Mouse (Mus musculus) right cerebral cortex, postnatal 25 days (tissue): Measurements from ENCODE around the gene Arf3.
"Not testable (repeated sequence)": the region's sequence is repeated elsewhere in the genome, so short reads cannot be mapped to it uniquely, and the experiment has no call there.

Source experiments
- DNase-seq: peaks from one replicate; pipeline ENCODE4 v3.0.0; 2022

Arf3 gene

DNA sequence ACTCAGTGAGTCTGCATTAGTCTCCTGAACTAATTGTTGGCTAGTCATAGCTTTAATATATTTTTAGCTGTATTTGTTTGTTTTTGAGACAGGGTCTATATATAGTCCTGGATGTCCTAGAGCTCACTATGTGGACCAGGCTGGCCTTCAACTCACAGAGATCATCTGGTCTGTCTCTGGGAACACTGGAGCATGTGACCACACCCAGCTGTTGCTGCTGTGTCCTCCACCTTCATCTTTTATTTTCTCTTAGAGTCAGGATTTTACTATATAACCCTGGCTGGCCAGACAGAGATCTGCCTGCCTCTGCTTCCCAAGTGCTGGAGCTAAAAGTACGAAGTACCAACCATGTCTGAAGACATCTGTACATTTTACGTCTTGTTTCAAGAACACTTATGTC lies 13.9 kb downstream of the Arf3 start:
- DNase-seq = no peak

DNA sequence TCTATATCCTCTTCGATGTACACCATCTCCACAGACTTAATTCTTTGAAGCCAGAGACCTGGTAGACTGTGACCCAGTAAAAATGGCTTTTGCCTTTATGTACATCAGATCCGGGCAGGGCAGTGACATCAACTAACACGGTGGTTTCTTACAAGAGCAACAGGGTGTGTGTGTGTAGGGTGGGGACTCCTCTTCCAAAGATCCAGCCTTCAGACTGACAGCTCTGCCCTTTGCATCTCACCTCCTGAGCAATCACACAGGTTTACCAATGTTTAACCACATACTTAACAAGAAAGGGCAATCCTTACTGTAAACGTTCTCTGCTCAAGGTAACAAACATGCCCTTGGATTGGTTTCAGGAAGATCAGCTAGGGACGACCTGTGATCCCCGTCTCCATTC lies 15.7 kb downstream of the Arf3 start:
- DNase-seq = no peak

- DNase-seq = no peak
Observed at GRCm38 (mm10) chr15:98746344-98746965, 16.6 kb downstream of the Arf3 start.

DNA sequence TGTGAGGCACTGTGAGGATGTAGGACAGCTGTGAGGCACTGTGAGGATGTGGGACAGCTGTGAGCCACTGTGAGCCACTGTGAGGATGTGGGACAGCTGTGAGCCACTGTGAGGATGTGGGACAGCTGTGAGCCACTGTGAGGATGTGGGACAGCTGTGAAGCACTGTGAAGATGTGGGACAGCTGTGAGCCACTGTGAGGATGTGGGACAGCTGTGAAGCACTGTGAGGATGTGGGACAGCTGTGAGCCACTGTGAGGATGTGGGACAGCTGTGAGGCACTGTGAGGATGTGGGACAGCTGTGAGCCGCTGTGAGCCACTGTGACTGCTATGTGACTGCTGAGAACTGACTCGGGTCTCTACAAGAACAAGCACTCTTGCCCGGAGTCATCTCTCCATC lies 19.2 kb downstream of the Arf3 start:
- DNase-seq = not testable (repeated sequence)

DNA sequence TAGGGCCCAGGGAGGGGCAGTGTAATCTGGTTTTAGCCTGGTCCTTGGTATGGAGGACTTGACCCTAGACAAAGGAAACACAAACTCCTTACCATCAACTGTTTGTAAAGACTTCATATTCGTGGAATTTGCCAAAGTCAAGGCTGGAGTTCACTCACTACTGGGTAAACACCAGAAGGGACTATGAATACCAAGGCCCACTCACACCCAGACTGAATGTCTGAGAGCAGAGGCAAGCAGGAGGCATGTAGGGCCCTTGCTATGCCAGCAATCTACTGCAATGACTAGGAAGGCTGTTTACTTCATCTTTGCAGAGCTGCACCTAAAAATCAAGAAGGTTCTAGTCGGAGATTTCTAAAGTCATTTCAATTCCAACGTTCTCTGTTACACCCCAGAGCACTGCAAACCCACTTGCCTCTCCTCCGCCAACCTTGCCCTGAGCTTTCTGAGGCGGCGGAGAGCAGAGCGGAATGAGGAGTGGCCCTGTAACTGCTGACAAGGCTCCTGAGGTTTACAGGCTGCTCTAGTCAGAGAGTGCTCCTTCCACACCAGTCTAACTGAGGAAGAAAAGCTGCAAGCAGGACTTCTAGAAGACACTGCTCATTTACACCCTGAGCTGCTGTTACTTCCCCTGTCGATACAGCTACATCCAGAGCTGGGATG lies 20.1 kb downstream of the Arf3 start:
- DNase-seq = no peak

GRCm38 (mm10) chr15:98740219-98740618 lies 22.8 kb downstream of the Arf3 start:
- no peak for DNase-seq

- DNase-seq = no peak
Observed at GRCm38 (mm10) chr15:98738796-98739195, 24.2 kb downstream of the Arf3 start.

DNA sequence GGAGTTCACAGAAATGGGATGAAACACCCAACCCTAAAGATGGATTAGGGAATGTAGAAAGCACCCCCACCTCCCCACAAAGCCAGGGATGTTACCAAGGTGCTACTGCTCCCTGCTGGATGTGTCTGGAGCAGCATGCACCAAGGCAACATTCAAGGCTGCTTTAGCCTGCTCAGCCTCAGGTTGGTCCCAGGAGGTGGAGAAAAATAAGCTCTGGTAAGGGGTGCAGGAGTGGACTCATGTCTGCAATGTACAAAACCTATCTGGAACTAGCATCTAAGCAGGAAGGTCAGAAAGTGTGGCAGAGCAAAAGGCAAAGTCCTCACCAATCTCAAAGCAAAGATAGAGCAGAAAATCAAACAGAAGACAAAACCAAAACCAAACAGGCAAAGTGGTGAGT lies 25.1 kb downstream of the Arf3 start:
- no peak for DNase-seq

- no peak for DNase-seq
Observed at GRCm38 (mm10) chr15:98736521-98736920, 26.5 kb downstream of the Arf3 start.

DNA sequence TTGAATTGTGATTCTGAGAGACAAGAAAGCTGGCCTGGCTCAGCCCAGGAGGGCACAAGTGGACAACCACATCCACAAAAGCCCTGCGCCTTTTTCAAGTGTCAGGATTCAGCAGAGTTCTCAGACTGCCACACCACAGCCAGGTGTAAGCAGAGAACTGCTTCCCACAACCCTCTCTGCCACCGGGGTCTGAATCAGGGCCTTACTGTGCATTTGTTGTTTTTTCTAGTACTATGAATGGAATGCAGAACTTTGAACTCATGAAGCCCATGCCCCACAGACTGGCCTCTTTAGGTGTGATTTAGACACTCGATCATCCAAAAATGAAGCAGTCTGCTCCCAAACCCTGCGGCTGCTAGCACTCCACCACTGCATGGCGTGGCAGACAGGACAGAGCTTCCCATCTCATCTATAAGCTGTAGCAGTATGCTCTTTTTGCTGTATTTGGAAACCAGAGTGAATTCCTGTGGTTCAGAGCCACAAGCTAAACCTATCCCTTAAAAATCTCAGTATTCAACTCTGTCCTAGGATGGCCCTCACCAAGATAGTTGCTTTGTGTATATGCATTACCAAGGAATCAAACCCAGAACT lies 28.9 kb downstream of the Arf3 start:
- no peak for DNase-seq

DNA sequence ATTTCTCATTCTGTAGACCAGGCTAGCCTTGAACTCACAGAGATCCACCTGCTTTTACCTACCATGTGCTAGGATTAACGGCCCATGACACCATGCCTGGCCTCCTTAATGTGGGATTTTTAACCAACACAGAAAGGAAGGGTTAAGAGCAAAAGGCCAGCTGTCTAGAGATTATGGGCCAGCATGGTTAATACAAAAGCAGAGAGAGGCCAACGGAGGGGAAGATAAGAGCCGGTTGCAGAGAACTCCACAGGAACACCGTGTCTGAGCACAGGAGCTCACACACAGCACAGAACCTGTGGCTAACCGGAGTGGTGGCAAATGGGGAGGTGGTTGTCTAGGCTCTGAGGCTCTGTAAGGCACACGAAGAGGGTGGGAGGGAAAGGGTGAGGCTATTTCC lies 29.6 kb downstream of the Arf3 start:
- DNase-seq = no peak

- no peak for DNase-seq
Observed at GRCm38 (mm10) chr15:98732006-98732531, 30.9 kb downstream of the Arf3 start.

DNA sequence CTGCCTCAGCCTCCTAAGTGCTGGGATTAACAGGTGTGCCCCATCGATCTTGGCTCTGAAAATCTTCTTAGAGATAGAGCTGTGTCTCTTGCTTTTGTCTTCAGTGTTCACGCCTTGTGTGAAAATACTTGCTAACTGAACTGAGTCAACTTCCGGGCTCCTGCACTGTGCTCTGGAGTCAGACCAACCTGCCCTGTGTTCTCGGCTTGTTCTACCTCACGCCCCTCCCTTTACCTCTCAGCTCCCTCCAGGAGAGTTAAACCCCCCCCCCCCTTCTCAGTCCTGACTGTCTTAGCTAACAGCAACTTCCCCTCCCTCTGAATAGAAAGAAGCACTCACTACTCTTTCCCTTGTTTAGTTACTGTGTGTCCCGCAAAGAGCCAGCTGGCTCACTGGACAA lies 32.2 kb downstream of the Arf3 start:
- no peak for DNase-seq

DNA sequence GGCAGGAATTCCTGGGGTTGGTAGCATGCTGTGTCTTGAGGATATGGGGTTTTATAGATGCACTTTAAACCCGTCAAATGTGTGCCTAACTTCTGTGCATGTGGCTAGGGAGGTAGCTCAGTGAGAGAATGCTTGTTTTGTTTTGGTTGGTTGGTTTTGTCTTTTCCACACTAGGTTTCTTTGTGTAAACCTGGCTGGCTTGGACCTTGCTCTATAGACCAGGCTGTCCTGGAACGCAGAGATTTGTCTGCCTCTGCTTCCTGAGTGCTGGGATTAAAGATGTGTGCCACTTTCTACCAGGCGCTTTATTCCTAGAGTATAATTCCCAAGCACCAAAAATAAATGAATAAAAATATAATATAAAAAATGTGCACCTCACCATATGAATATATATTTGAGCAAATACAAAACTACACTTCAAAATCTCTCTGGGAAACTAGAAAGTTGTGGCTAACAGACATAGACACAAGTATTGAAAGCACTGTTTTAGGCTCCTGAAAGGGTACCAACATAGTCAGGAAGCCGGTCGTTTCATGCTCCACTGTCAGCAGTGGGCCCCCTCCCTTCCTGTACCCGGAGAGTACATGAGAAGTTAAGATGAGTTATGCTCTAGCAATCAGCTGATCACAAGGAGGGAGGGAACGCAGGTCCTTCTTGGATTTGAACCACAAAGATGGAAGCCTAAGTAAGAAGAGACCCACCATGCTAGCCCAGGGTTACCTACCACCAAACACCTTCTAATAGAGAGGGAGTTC lies 33.0 kb downstream of the Arf3 start:
- no peak for DNase-seq

DNA sequence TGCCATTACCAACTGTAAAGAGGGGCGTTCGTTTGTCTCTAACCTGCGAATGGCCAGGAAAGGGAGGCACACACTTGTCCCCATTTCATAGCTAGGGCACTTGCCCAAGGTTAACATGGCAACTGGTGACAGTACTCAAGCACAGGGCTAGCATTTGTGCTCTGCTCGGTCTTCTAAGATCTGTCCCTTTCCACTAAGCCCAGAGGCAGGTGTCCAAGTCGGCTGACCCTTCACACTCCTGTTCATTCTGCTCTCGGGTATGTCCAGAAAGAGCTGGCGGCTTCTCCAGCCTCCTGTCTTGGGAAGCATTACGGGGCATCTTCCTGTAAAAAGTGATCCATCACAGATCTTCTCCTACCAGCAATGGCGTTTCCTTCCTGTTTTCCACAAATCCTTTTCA lies 34.6 kb downstream of the Arf3 start:
- no peak for DNase-seq

DNA sequence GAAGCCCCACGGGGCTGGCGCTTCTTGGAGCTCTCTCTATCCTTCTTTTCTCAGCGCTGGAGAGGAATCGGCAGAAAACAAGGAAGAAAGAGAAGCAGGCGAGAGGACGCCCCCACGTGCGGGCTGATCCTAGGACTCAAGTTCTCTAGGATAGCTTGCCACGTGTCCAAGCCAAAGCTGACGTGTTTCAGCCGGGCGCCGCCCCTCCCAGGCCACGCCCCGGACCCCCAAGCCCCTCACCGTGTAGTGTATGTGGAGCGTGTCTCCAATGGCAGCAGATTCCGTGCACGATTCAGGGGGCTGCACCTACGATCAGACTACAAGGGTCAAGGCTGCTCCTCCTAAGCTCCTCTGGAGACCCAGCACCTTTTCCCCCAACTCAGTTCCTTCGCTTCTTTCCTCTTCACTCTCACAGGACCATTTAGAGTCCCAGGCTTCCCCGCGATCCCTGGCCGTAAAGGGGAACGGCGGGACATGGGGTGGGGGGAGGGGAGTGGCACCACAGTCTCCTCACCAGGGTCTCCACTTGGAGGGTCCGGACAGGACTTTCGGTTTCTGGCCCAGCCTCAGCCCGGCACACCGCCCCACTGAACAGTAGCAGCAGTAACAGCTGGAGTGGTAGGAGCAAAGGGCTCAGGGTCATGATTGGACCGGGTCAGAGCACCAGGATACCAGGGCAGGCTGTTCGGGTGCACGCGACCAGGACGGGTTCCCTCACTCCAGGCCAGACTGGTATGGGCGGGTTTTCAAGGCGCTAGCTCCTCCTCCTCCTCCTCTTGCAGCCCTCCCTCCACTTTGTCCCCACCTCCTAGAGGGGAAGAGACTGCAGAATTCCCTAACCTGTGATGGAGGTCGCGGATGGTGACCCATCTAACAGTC lies 35.3 kb downstream of the Arf3 start, which contains the start of gene Fkbp11:
Gene Fkbp11, minus strand, starts transcription at position 756 of the 879 bp plus-strand sequence.
- no peak for DNase-seq

DNA sequence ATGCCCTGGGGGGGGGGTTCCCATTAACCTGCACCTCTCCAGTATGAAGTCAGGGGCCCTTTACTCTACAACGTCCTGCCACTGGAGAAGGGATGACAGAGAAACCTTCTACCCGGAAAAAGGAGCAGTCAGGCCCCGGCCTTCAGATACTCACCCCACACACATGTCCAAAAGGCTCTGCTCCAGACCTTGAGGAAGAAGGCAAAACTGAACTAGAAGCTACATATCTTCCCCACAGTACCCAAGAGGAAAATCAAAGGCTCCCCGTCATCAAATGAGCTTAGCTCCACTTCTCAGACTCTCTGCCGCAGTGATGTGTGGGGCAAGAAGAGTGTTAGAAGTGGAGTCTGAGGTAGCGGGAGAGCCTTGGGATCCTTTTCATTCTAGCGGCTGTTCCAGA lies 36.3 kb downstream of the Arf3 start:
- no peak for DNase-seq

DNA sequence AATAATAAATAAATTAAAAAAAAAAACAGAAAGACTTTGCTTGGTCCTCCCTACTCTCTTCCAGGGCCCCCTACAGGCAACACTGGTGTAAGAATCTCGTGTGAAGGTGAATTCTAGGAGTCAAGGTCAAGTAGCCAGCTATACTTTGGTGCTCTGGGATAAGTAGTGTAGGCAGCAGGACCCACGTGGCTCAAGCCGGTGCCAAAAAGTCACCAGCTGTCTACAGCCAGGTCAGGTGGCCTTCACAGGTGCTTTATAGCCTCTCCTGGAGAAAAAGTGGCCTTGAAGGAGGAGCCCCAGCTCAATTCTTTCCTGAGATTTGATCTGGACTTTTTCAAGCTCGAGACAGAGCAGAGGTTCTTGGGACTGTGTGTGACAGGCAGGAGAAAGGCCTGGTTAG lies 36.9 kb downstream of the Arf3 start:
- no peak for DNase-seq

DNA sequence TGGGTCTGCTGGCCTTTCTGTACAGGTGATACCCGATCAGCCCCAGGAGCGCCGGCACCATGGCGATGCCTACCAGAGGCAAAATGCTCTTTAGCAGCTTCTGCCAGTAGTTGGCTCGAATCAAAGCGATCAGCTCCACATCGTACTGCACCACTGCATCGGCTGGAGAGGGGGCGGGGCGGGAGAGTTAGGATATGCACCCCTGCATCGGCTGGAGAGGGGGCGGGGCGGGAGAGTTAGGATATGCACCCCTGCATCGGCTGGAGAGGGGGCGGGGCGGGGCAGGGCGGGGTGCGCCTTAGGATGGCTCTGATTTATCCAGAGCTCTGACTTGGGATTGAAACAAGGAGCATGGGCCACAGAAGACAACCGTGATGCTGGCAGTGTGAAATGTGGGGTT lies 38.6 kb downstream of the Arf3 start:
- no peak for DNase-seq

DNA sequence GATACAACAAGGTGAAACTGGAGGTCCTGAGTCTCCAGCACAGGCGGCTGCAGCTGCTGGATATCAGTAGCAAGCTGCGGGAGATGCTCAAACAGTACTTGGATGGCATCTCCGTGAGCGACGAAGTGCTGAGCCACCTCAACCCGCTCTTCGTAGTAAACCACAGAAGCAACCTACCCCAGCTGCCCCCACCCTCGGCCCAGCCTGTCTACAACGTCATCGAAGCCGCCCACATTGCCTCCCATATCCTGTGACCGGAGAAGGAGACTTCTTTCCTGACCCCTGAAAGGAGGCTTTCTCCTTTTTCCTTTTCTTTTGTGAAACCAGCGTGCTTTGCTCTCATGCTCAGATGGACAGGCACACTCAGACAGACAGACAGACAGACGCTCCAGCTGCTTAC lies 40.2 kb downstream of the Arf3 start:
- no peak for DNase-seq

GRCm38 (mm10) chr15:98722191-98722590 lies 40.8 kb downstream of the Arf3 start:
- no peak for DNase-seq

DNA sequence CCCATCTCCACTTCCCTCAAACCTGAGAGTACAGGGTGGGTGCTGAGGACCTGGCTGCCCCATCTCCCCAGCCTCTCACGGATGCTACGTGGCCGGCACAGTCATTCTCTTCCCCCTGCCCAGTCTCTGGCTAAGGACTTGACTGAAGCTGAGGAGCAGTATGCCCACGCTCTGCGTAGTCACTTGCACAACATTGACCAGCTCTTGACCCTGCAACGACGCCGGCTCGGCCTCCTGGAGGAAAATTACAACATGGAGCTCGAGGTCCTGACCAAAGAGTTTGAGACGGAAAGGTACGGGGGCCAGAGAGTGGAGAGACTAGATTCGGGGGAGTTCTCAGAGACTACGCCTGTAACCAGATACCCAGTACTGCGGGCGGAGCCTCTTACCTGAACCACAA lies 45.7 kb downstream of the Arf3 start:
- no peak for DNase-seq

DNA sequence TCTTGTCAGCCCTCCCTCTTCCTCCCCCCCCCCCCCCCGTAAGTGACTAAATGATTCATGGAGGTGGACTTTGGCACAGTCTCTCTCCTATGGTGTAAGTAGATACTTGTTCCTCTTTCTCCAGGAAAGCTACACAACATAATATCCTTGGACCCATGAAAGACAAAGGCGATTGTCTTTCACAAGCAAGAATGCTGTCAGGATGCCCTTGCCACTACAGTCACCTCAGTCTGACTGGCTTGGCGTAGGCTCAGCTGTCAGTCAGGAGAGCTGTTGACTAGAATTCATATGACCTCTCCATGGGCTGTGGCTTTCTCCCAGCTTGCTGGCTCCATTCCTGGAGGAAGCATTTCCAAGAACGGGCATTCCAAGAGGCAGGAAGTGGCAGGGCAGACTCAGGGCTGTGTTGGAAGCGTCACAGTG lies 48.8 kb downstream of the Arf3 start:
- DNase-seq = no peak
